Mouse (Mus musculus): Measurements from ENCODE around the gene Cfap43.

DNA sequence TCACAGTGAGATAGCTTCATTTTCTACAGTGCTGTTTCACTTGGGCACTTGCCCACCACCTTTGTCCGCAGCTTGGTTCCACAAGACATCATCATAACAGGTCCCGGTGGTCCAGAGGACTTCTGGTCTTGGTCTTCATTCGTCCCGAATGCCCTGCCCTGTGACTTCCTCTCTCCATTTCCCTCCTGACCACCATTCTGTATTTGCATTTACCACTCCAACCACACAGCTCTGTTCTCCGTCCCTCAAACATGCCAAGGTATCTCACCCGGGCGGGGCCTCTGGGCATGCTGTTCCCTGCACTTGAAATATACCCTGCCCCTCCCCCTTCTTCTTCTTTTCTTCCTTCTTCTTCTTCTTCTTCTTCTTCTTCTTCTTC lies 97.6 kb downstream of the Cfap43 start:
- TF ChIP-seq POLR2A (IDR thresholded peaks at IDR 0.05; ENCODE audit: control insufficient read depth, extremely low read depth, insufficient read depth, low read length, poor library complexity) = no peak
- TF ChIP-seq CTCF (IDR thresholded peaks at IDR 0.05; ENCODE audit: borderline replicate concordance, control insufficient read depth, extremely low read depth, insufficient read depth, low read length, poor library complexity) = no peak

Measured in thymus, adult 2 months (tissue).